Mouse (Mus musculus): ENCODE results near the gene Golga7b.

GRCm38 (mm10) chr19:42237602-42238340, 9.6 kb upstream of the Golga7b start:
- TF ChIP-seq CTCF (IDR thresholded peaks at IDR 0.05; ENCODE audit: borderline replicate concordance, insufficient read depth, low read length) (no peak), POLR2A (IDR thresholded peaks at IDR 0.05; ENCODE audit: low read depth, low read length) (no peak)

Data from embryonic fibroblast, embryonic 13.5 days (primary cell).